Mouse (Mus musculus): ENCODE data around the gene Dnajc24.

Dnajc24 gene

GRCm38 (mm10) chr2:106002835-106003739 is at the start of gene Dnajc24:
Gene Dnajc24, minus strand, starts transcription at chr2:106003549.
- DNase-seq (ENCODE audit: low spot score in 2 of 2): peak; percentile 74 to 82

GRCm38 (mm10) chr2:106046686-106047085 is 43.3 kb upstream of the Dnajc24 start:
- no peak for DNase-seq (ENCODE audit: low spot score in 2 of 2)

- no peak for DNase-seq (ENCODE audit: low spot score in 2 of 2)
Observed at GRCm38 (mm10) chr2:106042495-106042894, 39.1 kb upstream of the Dnajc24 start.

- no peak for DNase-seq (ENCODE audit: low spot score in 2 of 2)
Observed at GRCm38 (mm10) chr2:106041961-106042360, 38.6 kb upstream of the Dnajc24 start.

- DNase-seq (ENCODE audit: low spot score in 2 of 2): no peak
Observed at GRCm38 (mm10) chr2:106038286-106038685, 34.9 kb upstream of the Dnajc24 start.

GRCm38 (mm10) chr2:106024895-106025294 is 21.5 kb upstream of the Dnajc24 start:
- no peak for DNase-seq (ENCODE audit: low spot score in 2 of 2)

GRCm38 (mm10) chr2:106008415-106008814 is 5.1 kb upstream of the Dnajc24 start:
- DNase-seq (ENCODE audit: low spot score in 2 of 2): no peak

GRCm38 (mm10) chr2:105987999-105988398 is 15.3 kb downstream of the Dnajc24 start:
- DNase-seq (ENCODE audit: low spot score in 2 of 2): no peak

GRCm38 (mm10) chr2:105987131-105987530 is 16.2 kb downstream of the Dnajc24 start:
- DNase-seq (ENCODE audit: low spot score in 2 of 2): no peak

- no peak for DNase-seq (ENCODE audit: low spot score in 2 of 2)
Observed at GRCm38 (mm10) chr2:105985206-105985605, 18.1 kb downstream of the Dnajc24 start.

- DNase-seq (ENCODE audit: low spot score in 2 of 2): no peak
Observed at GRCm38 (mm10) chr2:105978065-105978464, 25.3 kb downstream of the Dnajc24 start.

GRCm38 (mm10) chr2:105973941-105974340 is 29.4 kb downstream of the Dnajc24 start:
- DNase-seq (ENCODE audit: low spot score in 2 of 2): no peak

- no peak for DNase-seq (ENCODE audit: low spot score in 2 of 2)
Observed at GRCm38 (mm10) chr2:105963447-105963846, 39.9 kb downstream of the Dnajc24 start.

- no peak for DNase-seq (ENCODE audit: low spot score in 2 of 2)
Observed at GRCm38 (mm10) chr2:105953862-105954261, 49.5 kb downstream of the Dnajc24 start.

GRCm38 (mm10) chr2:105951350-105951940 is 51.9 kb downstream of the Dnajc24 start:
- no peak for DNase-seq (ENCODE audit: low spot score in 2 of 2)

GRCm38 (mm10) chr2:105950131-105950530 is 53.2 kb downstream of the Dnajc24 start:
- no peak for DNase-seq (ENCODE audit: low spot score in 2 of 2)

- no peak for DNase-seq (ENCODE audit: low spot score in 2 of 2)
Observed at GRCm38 (mm10) chr2:105917623-105918346, 85.6 kb downstream of the Dnajc24 start.

Data from thymus, postnatal 10 days (tissue).